In genomic region chr16:49698620-49699525, GRCm38 (mm10) we compare ENCODE assay signal across 8 mouse cellular contexts. TPM values are rescaled to one million over a fixed set of nuclear protein-coding genes. Genes with fewer than 3 reads are reported as not detected.
A peak's percentile ranks its signal among the peaks of the same experiment; 100 is the strongest.
DNase-seq lines count a peak whose midpoint lies in the region; ATAC-seq and TF ChIP-seq lines count a peak whose summit lies in the region.

Gene Ift57, plus strand, starts transcription at chr16:49699233.

- peak; percentile 100 for ATAC-seq in embryonic facial prominence, embryonic 13.5 days (ENCODE audit: insufficient number of reproducible peaks, insufficient read depth, low FRiP score, low TSS enrichment, low read depth)
- peak; percentile 100 for ATAC-seq in limb, embryonic 12.5 days (ENCODE audit: insufficient number of reproducible peaks, insufficient read depth, low FRiP score, low TSS enrichment, low read depth)
- peak; percentile 100 for ATAC-seq in midbrain, embryonic 15.5 days (replicated peaks)

- H3K9ac ChIP-seq in embryonic facial prominence, embryonic 13.5 days, result peak within 1 kb of the TSS; percentile 81
- H3K9ac ChIP-seq in limb, embryonic 12.5 days (replicated peaks), result peak within 1 kb of the TSS; percentile 70
- peak within 1 kb of the TSS; percentile 73 for H3K9ac ChIP-seq in midbrain, embryonic 15.5 days

- WGBS in embryonic facial prominence, embryonic 13.5 days, result 2% methylated on average over 53 of the region's 53 CpGs
- WGBS in kidney, adult 2 months, result 2% methylated on average over 53 of the region's 53 CpGs
- WGBS in limb, embryonic 12.5 days, result 3% methylated on average over 53 of the region's 53 CpGs
- WGBS in midbrain, embryonic 15.5 days, result 2% methylated on average over 52 of the region's 53 CpGs
- WGBS in spleen, adult 2 months, result 1% methylated on average over 49 of the region's 53 CpGs

- H3K4me1 ChIP-seq in embryonic facial prominence, embryonic 13.5 days, result peaks cover 3% of the 10 kb centered on the region; the same call in 1 of the 2 replicates
- no peaks in the 10 kb centered on the region for H3K4me1 ChIP-seq in kidney, adult 2 months (ENCODE audit: control insufficient read depth, insufficient read depth, low read length)
- 0 out of 2 replicates have a peak, but pooled peaks cover 3% of the 10 kb centered on the region for H3K4me1 ChIP-seq in limb, embryonic 12.5 days (replicated peaks)
- H3K4me1 ChIP-seq in midbrain, embryonic 15.5 days, result peaks cover 18% of the 10 kb centered on the region
- 0 out of 2 replicates have a peak, but pooled peaks cover 3% of the 10 kb centered on the region for H3K4me1 ChIP-seq in spleen, adult 2 months (ENCODE audit: control insufficient read depth, insufficient read depth, insufficient read length)

- peak within 1 kb of the TSS; percentile 81 for H3K4me2 ChIP-seq in embryonic facial prominence, embryonic 13.5 days
- H3K4me2 ChIP-seq in limb, embryonic 12.5 days, result peak within 1 kb of the TSS; percentile 73
- H3K4me2 ChIP-seq in midbrain, embryonic 15.5 days, result peak within 1 kb of the TSS; percentile 76

- no peaks in the 10 kb centered on the region for H3K36me3 ChIP-seq in embryonic facial prominence, embryonic 13.5 days
- no peaks in the 10 kb centered on the region for H3K36me3 ChIP-seq in kidney, adult 2 months (ENCODE audit: control insufficient read depth, insufficient read depth, low read length)
- no peaks in the 10 kb centered on the region for H3K36me3 ChIP-seq in limb, embryonic 12.5 days
- H3K36me3 ChIP-seq in midbrain, embryonic 15.5 days (replicated peaks), result no peaks in the 10 kb centered on the region
- H3K36me3 ChIP-seq in spleen, adult 2 months (ENCODE audit: control insufficient read depth, insufficient read depth, low read length), result no peaks in the 10 kb centered on the region

- no peaks in the 10 kb centered on the region for H3K9me3 ChIP-seq in embryonic facial prominence, embryonic 13.5 days
- H3K9me3 ChIP-seq in limb, embryonic 12.5 days, result no peaks in the 10 kb centered on the region
- no peaks in the 10 kb centered on the region for H3K9me3 ChIP-seq in midbrain, embryonic 15.5 days

- H3K4me3 ChIP-seq in embryonic facial prominence, embryonic 13.5 days, result peak within 1 kb of the TSS; percentile 82
- peak within 1 kb of the TSS; percentile 68 for H3K4me3 ChIP-seq in kidney, adult 2 months (ENCODE audit: insufficient read depth, low read depth, low read length)
- H3K4me3 ChIP-seq in limb, embryonic 12.5 days (replicated peaks), result peak within 1 kb of the TSS; percentile 76
- peak within 1 kb of the TSS; percentile 84 for H3K4me3 ChIP-seq in midbrain, embryonic 15.5 days
- H3K4me3 ChIP-seq in spleen, adult 2 months (ENCODE audit: extremely low read depth, insufficient read depth, insufficient read length), result peak within 1 kb of the TSS; percentile 70

- TF ChIP-seq CTCF in kidney, adult 2 months (conservative IDR thresholded peaks at IDR 0.05; ENCODE audit: insufficient read depth, insufficient read length, low read depth, low read length), result no peak
- no peak for TF ChIP-seq CTCF in spleen, adult 2 months (IDR thresholded peaks at IDR 0.05; ENCODE audit: extremely low read depth, insufficient read depth, insufficient read length, insufficient replicate concordance)

- H3K27me3 ChIP-seq in embryonic facial prominence, embryonic 13.5 days, result no peaks in the 10 kb centered on the region
- H3K27me3 ChIP-seq in kidney, adult 2 months (replicated peaks; ENCODE audit: control insufficient read depth, insufficient read depth, low read length), result no peaks in the 10 kb centered on the region
- H3K27me3 ChIP-seq in limb, embryonic 12.5 days, result no peaks in the 10 kb centered on the region
- H3K27me3 ChIP-seq in midbrain, embryonic 15.5 days (replicated peaks), result no peaks in the 10 kb centered on the region
- no peaks in the 10 kb centered on the region for H3K27me3 ChIP-seq in spleen, adult 2 months (ENCODE audit: control insufficient read depth, insufficient read depth, low read length)

- peak within 1 kb of the TSS; percentile 60; the same call in 1 of the 2 replicates for H3K27ac ChIP-seq in embryonic facial prominence, embryonic 13.5 days
- H3K27ac ChIP-seq in kidney, adult 2 months (ENCODE audit: insufficient read depth, low read depth, low read length), result peak within 1 kb of the TSS; percentile 40; the same call in 1 of the 2 replicates
- H3K27ac ChIP-seq in limb, embryonic 12.5 days, result peak within 1 kb of the TSS; percentile 66; the same call in 1 of the 2 replicates
- peak within 1 kb of the TSS; percentile 86 for H3K27ac ChIP-seq in midbrain, embryonic 15.5 days
- peak within 1 kb of the TSS; percentile 65 for H3K27ac ChIP-seq in spleen, adult 2 months (ENCODE audit: insufficient read depth, low read length)

- DNase-seq in 3134 (ENCODE audit: extremely low read depth, insufficient read length, low spot score), result peak; percentile 97
- DNase-seq in adrenal gland, postnatal 36 days, result peak; percentile 98 to 99
- DNase-seq in heart, adult 18-20 months, result peak; percentile 98 to 99
- DNase-seq in kidney, adult 2 months, result peak; percentile 99
- peak; percentile 96 to 97 for DNase-seq in spleen, adult 2 months (ENCODE audit: low read depth in 1 of 2, low spot score in 2 of 2)

- no peak for TF ChIP-seq POLR2A in kidney, adult 2 months (IDR thresholded peaks at IDR 0.05; ENCODE audit: low read depth, low read length)
- no peak for TF ChIP-seq POLR2A in spleen, adult 2 months (IDR thresholded peaks at IDR 0.05; ENCODE audit: low read depth, low read length)

RNA-seq across cellular contexts. Expression of gene Ift57, which starts in this region (rescaled TPM):
- 10 to 100 TPM; 29.3 to 38.5 TPM for total RNA-seq in adrenal gland, postnatal 36 days (2021)
- polyA plus RNA-seq in embryonic facial prominence, embryonic 13.5 days (2015; fragmentation: Nextera tagmentation; extraction: Ambion mirVana), result 37.7 and 41.5 TPM in 2 replicates
- 10 to 100 TPM; 13.5 to 14.2 TPM for total RNA-seq in heart, adult 18-20 months (2021)
- 6.6 and 11.7 TPM in 2 replicates for polyA plus RNA-seq in kidney, adult 2 months (2012; rRNA removed)
- 30.6 and 30.7 TPM in 2 replicates for polyA plus RNA-seq in limb, embryonic 12.5 days (2016; fragmentation: Nextera tagmentation; extraction: Ambion mirVana)
- 43.3 and 43.4 TPM in 2 replicates for polyA plus RNA-seq in midbrain, embryonic 15.5 days (2015; fragmentation: Nextera tagmentation; extraction: Ambion mirVana)
- polyA plus RNA-seq in spleen, adult 2 months (2012; rRNA removed), result 1.2 and 1.3 TPM in 2 replicates

Comparison
In these comparisons a context has a peak if more than half of its experiments do, and no peak if none do; other contexts are left out.
1. Peak in every context shown above with its lines: DNase-seq, ATAC-seq, H3K4me3 ChIP-seq and H3K27ac ChIP-seq.